Mouse (Mus musculus): ENCODE data around the gene Lmntd1.

Gene Lmntd1

GRCm38 (mm10) chr6:145432711-145433708 is 181.1 kb downstream of the Lmntd1 start:
- DNase-seq = no peak

- DNase-seq = no peak
Observed at GRCm38 (mm10) chr6:145431747-145432146, 182.4 kb downstream of the Lmntd1 start.

DNA sequence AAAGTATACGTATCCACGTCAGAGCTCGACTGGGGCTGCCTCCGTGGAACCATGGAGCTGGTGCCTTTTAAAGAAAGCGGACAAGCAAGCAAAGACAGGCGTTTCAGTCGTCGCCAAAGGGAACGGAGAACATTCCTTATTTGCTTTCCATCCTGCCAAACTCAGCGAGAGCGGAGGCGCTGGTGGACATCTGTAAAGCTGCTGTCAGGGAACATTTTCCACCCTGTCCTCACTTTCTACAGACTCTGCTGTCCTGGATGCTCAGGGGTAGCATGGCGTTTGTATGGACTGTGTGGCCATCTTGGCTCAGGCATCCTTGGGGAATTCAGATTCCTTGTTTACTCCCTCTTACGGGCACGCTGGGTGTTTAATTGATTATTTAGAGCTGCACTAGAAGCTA is 186.7 kb downstream of the Lmntd1 start:
- DNase-seq = no peak

- DNase-seq = no peak
Observed at GRCm38 (mm10) chr6:145426501-145426900, 187.6 kb downstream of the Lmntd1 start.

DNA sequence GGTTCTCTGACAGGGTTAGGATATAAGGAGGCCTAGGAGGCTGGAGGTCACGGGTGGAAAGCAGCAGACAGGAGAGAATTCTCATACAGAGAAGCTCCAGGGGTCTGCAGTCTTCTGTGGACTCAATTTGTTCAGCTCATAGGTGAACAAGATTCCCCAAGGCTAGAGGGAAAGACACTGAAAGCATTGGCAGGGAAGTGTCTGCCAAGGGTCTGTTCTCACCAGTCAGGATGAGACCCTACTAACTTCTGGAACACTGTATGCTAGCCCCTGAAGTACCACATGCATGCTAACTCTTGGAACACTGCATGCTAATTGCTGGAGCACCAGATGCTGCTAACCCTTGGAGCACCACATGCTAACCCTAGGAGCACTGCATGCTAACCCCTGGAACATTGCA is 190.0 kb downstream of the Lmntd1 start:
- no peak for DNase-seq

DNA sequence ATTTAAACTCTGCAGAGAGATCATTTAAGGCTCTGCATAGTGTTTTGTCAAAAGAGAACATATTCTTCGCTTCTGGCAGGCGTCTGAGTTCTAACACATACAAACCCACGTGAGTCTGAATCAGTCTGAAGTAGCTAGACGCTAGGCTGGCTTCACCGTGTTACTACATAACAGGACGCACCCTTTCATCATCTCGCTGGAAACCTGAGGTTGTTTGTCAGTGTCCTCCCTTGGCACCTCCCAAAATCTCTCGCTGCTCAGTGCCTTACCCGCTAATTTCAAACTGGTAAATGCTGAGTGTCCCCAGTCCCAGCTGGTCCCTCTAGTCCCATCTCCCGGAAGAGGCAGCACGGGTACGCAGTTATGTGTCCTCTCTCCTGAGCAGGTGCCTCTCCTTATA is 190.6 kb downstream of the Lmntd1 start:
- DNase-seq = no peak

DNA sequence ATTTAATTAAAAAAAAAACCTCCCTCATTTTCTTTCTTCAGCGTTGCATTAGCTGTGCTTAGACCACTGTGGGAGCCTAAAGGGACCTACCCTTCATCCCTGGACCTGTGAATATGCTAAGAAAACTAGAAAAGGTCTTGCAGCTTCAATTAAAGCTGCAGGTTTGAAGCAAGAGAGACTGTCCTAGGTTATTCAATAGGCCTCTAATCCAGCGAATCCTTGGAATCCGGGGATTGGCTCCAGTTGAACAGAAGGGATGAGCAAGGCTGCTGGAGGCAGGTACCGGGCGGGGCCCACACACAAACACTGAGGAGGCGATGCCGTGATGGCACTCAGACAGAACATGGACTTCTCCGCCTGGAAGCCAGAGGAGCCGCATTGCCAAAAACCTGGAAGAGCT is 192.5 kb downstream of the Lmntd1 start:
- DNase-seq = no peak

- DNase-seq = no peak
Observed at GRCm38 (mm10) chr6:145420407-145420806, 193.7 kb downstream of the Lmntd1 start.

DNA sequence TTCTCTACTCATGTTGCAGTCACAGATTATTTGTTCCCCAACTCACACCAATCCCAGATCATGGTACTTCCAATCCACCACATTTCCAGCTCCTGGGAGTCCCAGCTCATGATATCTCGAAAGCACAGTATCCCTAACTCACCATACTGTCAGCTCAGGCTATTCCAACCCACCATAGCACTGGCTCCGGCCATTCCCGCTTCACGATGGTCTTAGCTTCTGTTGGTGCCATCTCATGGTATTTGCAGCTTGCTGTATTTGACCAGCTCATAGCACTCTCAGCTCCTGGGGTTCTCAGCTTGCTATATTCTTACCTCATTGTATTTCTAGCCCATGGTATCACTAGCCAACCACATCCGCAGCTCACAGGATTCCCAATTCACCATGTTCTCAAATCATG is 195.3 kb downstream of the Lmntd1 start:
- no peak for DNase-seq

DNA sequence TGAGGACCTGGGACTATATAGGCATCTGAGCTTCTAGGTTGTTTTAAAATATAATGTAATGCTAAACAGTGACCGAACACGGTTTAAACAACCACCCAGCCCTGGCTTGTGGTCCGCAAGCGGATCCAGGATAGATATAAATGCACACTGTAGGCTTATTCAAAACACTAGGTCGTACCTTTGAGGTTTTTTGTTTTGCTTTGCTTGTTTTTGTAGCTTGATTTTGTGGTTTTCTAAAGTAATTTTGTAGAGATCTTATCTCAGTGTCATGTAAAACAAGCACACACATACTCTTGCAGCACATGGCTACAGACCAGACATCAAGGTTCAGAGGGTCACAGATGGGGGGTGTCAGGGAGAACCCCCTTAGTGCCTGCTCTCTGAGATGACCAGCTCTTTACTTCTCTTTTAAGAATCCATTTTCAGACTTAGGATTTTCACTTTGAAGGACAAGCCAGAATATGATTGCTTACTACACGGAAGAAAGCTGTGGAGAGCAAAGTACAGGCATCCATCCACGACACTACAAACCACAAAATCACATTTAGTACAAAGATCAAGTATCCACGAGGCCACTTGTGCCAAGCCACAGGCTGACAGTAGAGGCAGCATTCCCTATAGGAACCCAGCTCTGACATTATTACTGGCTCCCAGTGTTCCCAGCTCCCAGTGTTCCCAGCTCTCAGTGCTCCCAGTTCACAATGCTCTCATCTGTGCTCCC is 196.2 kb downstream of the Lmntd1 start:
- no peak for DNase-seq

DNA sequence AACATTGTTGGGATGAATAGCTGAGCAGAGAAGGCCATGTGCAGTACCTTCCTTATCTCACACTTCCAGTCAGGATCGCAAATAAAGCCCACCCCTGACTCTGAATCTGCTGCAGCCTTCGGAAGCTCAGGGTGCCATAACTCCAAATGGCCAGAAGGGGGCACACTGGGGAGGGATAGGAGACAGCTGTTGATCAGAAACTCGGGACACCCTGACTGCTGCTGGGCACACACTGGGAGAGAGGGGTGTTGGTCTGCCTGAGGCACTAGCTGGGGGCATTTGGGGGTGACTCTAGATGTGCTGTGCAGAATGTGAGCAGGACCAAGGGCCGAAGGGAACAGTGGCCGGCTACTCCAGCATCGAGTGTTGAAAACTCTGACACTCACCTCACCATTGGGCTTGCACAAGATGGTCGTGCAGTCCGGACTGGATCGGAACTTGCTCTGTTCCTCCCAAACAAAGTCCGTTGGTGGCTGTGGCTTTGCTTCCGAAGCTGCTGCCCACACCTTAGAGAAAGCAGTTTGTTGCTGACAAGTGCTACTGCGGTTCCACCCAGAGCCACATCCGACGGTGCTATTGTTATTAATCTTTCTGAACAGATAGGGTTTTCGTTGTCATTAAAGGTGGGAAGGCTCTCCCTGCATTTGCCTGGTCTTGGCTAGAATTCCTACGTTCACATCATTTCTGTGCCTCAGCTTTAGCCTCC is 197.0 kb downstream of the Lmntd1 start:
- DNase-seq = peak; percentile 53

DNA sequence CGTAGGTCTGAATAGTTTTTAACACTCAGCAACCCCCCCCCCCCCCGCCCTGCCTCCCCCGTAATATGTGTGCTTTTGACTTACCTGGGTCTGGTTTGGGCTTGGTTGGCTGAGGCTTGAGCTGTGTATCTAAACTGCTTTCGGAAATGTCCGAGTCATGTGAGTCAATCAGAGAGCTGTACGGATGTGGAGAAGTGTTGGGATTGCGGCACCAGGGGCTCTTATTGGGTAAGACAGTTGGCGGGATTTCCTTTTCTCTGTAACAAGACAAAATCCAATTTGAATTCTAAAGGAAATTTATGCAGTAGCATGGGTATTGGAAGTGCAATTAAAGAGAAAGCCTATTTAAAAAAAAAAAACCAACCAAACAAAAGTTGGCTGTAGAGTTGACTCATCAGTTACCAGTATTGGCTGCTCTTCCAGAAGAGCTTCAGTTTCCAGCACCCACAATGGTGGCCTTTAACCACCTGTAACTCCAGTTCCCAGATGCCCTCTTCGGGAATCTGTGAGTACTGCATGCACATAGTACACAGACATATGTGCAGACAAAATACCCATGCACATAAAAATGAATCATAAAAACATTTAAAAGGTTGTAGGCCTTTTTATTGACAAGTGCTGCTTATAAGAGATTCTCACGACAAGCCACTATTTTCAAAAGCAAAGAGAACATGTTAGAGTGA is 209.6 kb downstream of the Lmntd1 start:
- DNase-seq = no peak

DNA sequence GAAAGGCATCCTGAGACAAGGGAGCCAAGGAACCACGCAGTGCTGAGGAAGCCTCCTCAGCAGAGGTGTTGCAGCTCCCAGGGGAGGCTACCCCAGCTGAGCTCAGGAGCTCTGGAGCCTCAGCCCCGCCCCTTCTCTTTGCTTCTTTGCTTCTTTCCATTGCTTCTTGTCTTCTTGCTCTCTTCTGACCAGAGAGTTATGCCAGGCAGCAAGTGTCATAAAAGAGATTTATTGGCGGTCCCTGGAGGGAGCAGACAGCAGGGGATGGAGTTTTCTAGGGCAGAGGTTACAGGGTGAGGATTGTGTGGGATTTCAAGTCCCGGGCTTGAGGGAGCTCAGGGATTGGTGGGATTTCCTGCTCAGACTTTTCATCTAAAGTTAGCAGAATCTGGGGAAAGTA is 213.0 kb downstream of the Lmntd1 start:
- no peak for DNase-seq

GRCm38 (mm10) chr6:145397881-145398280 is 216.2 kb downstream of the Lmntd1 start:
- no peak for DNase-seq

DNA sequence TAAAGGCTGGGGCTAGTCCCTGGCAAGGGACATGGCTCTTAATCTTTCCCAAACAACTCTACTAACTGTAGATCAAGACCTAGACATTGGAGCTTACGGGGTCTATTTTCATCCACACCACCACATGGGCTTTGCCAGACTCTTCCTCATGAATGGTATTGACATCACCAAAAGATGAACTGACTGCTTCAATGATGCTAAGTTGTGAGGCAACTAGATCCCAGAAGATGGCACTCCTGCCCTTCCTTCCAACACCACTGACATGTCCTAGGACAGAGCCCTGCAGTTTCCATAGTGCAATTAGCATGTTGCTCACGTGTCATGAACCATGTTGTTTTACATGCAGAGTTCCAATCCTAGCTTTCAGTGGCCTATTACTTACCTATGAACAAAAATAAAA is 217.6 kb downstream of the Lmntd1 start:
- no peak for DNase-seq

DNA sequence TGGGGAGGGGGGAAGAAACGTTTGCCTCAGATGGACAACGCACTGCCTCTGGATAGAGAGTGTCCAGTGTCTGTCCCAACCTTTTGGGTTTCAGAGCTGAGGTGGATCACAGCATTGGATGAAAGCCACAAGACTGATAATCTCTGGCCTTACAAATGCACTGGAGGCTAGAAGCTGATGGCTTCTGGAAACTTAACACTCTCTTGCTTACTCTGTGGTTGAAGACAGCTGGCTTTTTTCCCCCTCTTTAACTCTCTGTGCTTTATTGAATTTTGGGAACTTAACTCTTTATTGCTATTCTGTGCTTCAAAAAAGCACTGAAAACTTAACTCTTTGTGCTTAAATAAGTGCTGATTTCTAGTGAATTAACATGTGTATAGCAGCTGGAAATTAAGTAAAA is 223.7 kb downstream of the Lmntd1 start:
- no peak for DNase-seq

GRCm38 (mm10) chr6:145389904-145390303 is 224.2 kb downstream of the Lmntd1 start:
- DNase-seq = no peak

GRCm38 (mm10) chr6:145387378-145387777 is 226.7 kb downstream of the Lmntd1 start:
- DNase-seq = no peak

- DNase-seq = no peak
Observed at GRCm38 (mm10) chr6:145382586-145383380, 231.3 kb downstream of the Lmntd1 start.

DNA sequence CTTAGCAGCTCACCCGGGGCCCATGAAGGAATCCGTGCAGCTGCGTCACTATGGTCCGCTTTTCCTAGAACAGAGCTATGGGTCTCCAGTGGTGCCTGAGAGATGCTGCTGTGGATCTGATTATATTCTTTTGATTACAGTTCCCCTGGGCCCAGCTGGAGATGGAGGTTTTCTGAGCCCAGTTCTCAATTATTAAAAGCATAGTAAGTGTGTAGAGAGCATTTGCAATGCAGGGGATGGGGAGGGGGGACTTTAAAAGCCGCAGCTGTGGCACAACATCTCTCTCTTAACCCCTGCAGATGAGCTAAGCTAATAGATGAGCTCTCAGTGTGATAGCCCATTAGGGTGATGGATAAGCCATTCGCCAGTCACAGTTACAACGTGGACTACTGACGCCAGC is 233.2 kb downstream of the Lmntd1 start:
- DNase-seq = no peak

- DNase-seq = no peak
Observed at GRCm38 (mm10) chr6:145379175-145379574, 234.9 kb downstream of the Lmntd1 start.

DNA sequence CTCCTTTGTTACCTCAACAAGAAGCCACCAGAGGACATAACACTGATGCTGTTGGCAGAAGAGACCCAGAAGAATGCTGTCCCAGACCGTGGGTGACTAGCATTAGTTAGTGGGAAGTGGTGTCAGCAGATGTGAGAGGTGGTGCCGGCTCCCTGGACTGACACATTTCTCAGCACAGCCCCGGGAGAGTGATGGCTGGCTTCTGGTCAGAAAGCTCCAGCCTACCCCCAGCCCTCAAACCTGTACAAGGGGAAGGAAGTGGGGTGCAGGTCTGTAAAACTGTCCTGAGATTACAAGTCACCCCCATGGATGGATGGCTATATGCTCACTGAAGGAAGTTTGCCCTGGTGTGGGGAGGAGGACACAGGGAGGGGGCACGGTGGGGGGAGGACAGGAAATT is 235.4 kb downstream of the Lmntd1 start:
- no peak for DNase-seq

All from thymus, postnatal 25 days (tissue).